Mouse (Mus musculus) T-helper 17 cell (primary cell): ENCODE data around the gene Pltp.

Source experiments
- in situ Hi-C, 2 experiments: fragments of 300-600 bp; cut with MboI, MseI; formaldehyde crosslinking; loops; 1 replicate in 1 of 2; 2 replicates in 1 of 2; pipeline ENCODE4 v1.15.1; 2025; ENCODE audit warnings: high pct_unique_total_duplicates in 2 of 2

The Pltp gene

DNA sequence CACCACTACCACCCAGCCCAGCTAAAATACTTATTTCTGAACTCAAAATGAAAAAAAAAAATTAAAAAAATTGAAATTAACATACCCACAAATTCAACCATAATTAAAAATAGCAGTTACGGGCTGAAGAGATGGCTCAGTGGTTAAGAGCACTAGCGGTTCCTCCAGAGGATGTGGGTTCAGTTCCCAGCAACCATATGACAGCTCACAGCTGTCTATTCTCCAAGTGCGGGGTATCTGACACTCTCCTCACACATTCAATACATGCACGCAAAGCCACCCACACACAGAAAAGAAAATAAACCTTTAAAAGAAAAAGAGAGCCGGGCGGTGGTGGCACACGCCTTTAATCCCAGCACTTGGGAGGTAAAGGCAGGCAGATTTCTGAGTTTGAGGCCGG lies 7.5 kb downstream of the Pltp start:
- in situ Hi-C loops, result no loop called here

- in situ Hi-C loops, result no loop called here
Measured at GRCm38 (mm10) chr2:164845782-164846181, 11.7 kb downstream of the Pltp start.

DNA sequence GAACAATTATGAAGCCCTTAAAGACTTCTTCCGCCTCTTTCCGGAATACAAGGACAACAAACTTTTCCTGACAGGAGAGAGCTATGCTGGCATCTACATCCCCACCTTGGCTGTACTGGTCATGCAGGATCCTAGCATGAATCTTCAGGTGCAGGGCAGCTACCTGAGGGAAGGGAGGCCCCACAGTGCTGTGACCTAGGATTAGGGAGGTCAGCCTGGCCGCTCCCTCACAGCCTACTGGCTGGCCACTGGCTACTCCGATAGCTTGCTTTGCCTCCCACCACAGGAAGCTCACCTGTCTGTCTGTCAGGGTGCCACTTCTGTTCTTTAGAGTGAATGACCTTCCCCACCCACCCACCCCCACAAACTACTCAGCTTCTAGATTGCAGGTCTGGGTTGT lies 22.3 kb downstream of the Pltp start:
- in situ Hi-C loops, result loop anchor here in 1 of 2 experiments (5.0 kb wide), 1 partner anchor 37 kb away; no protein-coding TSS in a partner anchor

DNA sequence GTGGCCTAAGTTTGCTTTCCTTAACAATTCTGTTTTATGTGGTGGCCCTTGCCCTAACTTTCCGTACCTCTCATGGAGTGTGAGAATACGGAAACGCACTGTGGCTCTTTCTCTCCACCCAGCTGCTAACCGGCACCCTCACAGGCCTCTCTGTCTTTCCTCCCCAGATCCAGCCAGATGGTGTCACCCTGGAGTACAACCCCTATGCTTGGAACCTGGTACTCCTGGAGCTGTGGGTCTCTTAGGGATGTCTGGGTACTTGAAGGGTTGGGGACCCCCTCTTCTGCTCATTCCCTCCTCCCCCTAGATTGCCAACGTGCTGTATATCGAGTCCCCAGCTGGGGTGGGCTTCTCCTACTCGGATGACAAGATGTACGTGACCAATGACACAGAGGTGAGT lies 23.0 kb downstream of the Pltp start:
- in situ Hi-C loops, result no loop called here

GRCm38 (mm10) chr2:164833314-164833959 lies 24.1 kb downstream of the Pltp start, which contains the start of gene Neurl2:
TSS of gene Neurl2 (minus strand) at chr2:164833456.
- in situ Hi-C loops, result no loop called here

DNA sequence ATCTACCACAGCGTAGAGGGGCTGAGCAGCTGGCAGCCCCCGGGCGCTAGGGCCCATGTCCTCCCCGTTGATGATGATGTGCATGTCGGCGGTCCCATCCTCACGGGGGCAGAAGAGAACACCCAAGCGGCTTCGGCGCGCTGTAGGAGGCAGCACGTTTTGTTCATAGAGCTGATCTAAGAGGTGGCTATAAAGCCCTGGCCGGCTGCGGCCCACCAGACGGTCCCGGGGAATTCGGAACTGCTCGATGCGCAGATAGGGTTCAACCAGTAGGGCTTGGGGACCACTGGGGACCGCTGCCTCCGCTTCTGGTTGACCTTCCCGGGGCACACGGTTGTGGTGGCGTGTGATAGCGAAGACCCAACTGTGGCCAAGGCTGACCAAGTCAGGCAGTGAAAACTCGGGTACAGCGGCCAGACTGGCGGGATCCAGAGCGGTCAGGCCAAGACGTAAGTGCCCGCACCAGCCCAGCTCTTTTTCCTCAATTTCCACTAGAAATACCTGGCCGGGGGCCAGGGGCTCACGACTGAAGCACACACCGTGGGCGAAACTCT lies 24.7 kb downstream of the Pltp start, which contains the start of gene Ctsa:
TSS of gene Ctsa (plus strand) at position 126 of the 554 bp plus-strand sequence.
- in situ Hi-C loops, result no loop called here

DNA sequence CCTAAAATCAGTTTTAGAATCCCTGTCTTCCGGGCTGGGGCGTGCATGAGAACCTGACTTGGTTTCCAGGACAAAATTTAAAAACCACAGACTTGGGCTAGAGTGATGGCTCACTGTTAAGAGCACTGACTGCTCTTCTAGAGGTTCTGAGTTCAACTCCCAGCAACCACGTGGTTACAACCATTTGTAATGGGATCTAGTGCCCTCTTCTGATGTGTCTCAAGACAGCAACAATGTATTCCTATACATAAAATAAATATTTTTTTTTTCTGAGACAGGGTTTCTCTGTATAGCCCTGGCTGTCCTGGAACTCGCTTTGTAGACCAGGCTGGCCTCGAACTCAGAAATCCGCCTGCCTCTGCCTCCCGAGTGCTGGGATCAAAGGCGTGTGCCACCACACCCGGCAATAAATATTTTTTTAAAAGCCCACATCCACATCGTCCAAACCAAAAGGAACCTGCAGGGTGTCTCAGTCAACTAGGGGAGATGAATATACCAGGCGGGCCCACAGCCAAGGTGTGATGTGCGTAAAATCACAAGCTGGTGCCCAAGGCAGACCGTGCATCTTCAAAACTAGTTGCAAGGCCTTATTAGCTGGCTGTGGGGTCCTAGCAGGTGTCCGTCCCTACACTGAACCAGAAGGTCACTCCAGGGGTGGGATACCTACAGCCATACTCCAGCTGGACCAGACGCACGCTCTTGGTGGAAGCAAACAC lies 25.3 kb downstream of the Pltp start:
- in situ Hi-C loops, result no loop called here

DNA sequence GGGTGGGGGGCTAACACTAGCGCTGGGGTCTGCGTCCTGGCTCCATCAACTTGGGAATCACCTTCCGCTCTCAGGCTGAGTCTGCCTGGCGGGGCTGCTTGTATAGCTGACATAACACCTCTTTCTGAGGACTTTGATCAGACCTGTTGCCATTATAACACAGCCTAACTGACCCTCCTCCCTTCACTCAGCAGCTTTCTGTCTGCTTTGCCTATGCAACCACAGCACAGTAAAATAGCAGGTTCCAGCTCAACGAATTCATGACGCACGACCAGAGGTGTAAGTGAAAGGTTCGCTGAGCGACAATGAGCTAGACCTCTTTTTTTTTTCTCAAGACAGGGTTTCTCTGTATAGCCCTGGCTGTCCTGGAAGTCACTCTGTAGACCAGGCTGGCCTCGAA lies 26.5 kb downstream of the Pltp start:
- in situ Hi-C loops, result no loop called here

- in situ Hi-C loops, result no loop called here
Measured at GRCm38 (mm10) chr2:164829090-164829489, 28.4 kb downstream of the Pltp start.

DNA sequence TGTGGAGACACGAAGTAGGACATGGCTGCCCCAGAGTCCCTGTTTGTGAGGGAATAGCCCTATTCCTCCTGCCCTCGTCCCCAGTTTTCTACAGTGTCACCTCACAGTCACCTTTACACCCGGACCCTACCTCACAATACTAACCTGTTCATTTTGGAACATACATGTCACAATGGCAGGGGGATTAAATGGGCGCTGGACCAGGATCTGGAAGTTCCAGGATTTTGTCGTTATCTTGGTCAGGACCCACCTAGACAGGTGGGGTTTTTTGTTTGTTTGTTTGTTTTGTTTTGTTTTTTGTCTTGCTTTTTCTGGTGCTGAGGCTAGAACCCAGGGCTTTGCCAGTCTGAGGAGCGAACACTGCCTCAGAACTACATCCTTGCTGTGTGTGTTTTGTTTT lies 29.1 kb downstream of the Pltp start, which contains the start of gene Spata25:
TSS of gene Spata25 (minus strand) at position 101 of the 400 bp plus-strand sequence.
- in situ Hi-C loops, result no loop called here

DNA sequence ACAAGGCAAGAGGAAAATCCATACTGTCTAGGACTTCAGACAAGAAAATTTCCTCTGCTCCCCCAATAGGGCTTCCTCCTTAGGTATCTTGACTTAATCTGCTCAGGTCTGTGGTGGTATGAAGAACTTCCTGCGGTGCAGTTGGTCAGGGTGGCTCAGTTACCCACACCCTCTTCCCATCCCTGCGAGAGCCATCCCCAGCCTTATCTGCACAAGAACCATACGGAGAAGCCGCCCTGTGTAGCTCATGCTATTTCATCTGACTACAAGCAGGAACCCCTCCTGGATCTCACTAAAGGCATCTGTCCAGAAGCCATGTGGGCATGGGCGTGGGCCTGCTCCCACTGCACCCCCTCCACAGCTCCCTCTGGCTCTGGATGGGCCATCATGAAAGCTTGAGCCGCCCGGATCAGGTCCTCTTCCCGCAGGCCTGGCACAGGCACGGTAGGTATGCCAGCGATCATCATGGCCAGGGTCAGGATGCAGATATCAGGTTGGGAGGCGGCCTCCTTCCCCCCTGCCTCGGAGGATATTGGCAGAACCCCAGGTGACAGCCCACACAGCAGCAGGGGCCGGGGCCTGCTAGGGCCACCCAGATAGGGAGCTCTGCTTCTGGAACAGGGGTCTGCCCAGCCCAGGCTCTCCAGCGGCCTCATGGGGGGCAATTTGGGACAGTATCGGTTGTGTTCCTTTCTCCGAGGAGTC lies 30.2 kb downstream of the Pltp start:
- in situ Hi-C loops, result no loop called here

DNA sequence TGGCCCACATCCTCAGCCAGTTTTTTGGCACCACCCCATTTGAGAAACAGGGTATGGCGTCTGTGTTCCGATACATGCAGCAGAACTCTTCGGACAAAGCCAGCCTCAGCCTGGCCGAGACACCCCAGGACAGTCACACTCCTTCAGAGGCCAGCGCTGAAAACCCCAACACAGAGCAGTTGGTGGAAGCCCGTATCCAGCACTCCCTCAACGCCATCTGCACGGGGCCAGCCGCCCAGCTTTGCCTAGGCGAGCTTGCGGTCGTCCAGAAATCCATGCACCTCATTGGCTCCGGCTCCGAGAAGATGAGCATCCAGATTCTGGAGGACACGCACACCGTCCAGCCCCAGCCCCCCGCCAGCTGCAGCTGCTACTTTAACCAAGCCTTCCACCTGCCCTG lies 32.0 kb downstream of the Pltp start:
- in situ Hi-C loops, result no loop called here

DNA sequence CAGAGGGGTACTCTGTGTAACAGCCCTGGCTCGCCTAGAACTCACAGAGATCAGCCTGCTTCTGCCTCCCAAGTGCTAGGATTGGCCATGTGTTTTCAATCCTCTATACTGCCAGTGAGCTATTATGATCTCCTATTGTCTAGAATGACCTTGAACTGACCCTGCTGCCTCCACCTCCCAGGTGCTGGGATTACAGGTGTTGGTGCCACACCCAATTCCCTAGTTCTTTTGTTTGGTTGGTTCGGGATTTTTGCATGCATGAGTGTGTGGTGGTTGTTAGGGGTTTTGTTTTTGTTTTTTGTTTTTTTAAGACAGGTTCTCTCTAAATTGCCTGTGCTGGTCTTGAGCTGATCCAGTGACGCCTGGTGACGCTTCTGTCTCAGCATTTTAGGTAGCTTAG lies 33.5 kb downstream of the Pltp start:
- in situ Hi-C loops, result no loop called here

- in situ Hi-C loops, result no loop called here
Measured at GRCm38 (mm10) chr2:164823181-164823585, 34.3 kb downstream of the Pltp start.

DNA sequence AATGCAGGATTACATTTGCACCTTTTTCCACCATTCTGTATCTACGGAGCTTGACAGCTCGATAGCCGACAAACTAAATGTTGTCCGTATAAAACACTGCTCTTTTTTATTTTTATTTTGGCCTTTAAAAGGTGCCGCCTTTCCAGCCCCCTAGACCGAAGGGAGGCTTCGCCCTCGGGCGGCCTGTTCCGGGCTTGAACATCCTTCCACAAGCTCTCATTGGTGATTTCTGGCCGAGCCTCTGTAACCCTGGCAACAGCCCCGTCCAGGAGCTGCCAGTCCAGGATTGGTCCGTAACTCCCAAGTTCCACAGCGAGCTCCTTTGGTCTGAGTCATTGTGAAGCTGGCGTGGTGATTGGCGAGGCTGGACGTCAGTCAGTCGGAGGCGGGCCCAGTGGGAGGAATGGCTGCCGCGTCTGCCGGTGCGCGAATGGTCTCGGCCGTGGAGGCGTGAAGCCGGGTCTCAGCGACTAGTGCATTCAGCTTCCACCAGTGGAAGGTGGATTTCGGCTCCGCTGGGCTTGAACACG lies 34.8 kb downstream of the Pltp start, which contains the start of gene Zswim1:
TSS of gene Zswim1 (plus strand) at position 51 of the 530 bp plus-strand sequence.
- in situ Hi-C loops, result no loop called here

GRCm38 (mm10) chr2:164821060-164821459 lies 36.5 kb downstream of the Pltp start:
- in situ Hi-C loops, result no loop called here

DNA sequence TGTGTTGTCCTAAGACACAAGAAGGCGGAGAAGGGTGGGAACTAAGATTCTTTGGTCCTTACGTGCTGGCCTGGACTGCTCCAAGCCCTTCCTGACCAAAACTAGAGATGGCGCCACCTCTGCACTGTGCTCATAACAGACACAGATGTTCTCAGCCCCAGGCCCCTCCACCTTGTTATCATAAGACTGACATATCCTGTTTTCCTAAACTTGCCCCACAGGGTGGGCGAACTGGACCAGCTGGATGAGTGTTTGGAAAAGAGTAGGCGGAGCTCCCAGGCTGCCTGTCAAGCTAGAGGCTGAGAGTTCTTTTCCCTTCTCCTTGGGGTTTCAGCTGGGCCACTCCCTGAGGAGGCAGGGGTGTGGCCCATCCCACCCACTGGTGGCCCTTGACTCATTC lies 39.8 kb downstream of the Pltp start:
- in situ Hi-C loops, result no loop called here

DNA sequence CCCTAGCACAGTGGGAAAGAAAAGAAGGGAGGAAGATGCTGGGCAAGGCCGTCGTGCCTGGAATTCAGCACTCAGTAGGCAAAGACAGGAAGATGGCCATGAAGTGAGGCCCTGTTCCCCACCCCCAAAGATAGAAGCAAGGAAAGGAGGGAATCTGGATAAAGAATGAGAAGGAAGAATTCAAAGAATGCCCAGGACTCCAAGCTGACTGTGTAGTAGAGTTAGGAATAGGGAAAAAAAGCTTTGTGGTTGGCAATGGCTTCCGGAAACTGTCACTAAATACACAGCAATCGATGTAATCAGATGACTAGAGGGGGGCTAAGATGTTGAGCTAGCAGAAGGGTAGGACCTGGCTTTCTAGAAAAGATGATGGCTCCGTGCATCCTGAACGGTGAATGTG lies 40.3 kb downstream of the Pltp start:
- in situ Hi-C loops, result no loop called here

DNA sequence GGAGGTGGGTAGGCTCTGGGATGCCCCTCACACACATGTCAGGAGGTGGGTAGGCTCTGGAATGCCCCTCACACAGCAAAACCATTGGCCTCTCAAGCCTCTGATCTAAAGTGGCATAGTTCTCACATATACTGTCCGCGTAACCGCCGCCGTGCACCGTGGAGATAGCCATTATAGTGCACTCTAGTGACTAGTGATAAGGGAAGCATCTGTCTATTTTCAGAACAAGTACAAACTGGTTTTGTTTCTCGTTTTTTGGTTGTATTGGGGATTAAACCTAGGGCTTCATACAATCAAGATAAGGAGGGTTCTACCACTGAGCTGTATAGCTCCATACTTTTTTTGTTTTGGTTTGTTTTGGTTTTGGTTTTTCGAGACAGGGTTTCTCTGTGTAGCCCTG lies 41.7 kb downstream of the Pltp start:
- in situ Hi-C loops, result no loop called here

DNA sequence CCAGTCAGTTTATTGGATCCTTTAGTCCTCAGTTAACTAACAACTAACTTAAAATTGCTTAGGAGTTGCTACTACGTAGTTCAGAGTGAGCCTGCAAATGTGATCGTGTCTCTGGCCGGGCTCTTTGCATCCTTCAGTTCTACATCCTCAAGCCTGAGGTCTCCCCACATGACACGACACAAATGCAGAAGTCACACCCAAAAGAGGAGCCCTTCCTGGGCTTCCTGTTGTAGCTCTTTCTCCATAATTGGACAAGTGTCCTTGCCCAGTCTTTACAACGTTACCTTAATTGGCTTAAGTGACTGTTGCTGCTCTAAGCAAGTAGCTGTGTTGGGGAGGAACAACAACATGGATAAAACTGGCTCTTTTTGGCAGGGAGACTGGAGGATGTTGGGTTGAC lies 42.2 kb downstream of the Pltp start:
- in situ Hi-C loops, result no loop called here

GRCm38 (mm10) chr2:164813557-164813956 lies 44.0 kb downstream of the Pltp start:
- in situ Hi-C loops, result no loop called here

- in situ Hi-C loops, result no loop called here
Measured at GRCm38 (mm10) chr2:164806614-164807013, 50.9 kb downstream of the Pltp start.
